Mouse (Mus musculus) lung, embryonic 14.5 days (tissue): ENCODE data around the gene Nat14. TPM values are rescaled to one million over a fixed set of nuclear protein-coding genes. Genes with fewer than 3 reads are reported as not detected.

Experiments used
- ATAC-seq: fragments of 200-750 bp; cut with Nextera tagmentation; 2 replicates; pipeline ENCODE4 v1.8.0; 2017; ENCODE audit warnings: mild to moderate bottlenecking, moderate TSS enrichment, moderate library complexity; ENCODE audit not compliant: insufficient read depth
- DNase-seq: peaks from one replicate; pipeline ENCODE4 v3.0.0-alpha.2; 2015
- H3K27ac ChIP-seq: fragments of 300-500 bp; sonication (generic); 2 replicates; pipeline ENCODE4 v1.5.1; 2014; ENCODE audit warnings: low read depth, mild to moderate bottlenecking, moderate library complexity
- H3K27me3 ChIP-seq: fragments of 300-500 bp; sonication (generic); 2 replicates; pipeline ENCODE4 v1.6.1; 2014; ENCODE audit warnings: low read length, control low read depth; ENCODE audit not compliant: insufficient read depth
- H3K36me3 ChIP-seq: fragments of 300-500 bp; sonication (generic); 2 replicates; pipeline ENCODE4 v1.6.1; 2014; ENCODE audit warnings: control low read depth; ENCODE audit not compliant: insufficient read depth
- H3K4me1 ChIP-seq: fragments of 300-500 bp; sonication (generic); 2 replicates; pipeline ENCODE4 v1.6.1; 2014; ENCODE audit warnings: antibody characterized with exemption, control low read depth; ENCODE audit not compliant: insufficient read depth
- H3K4me2 ChIP-seq: fragments of 300-500 bp; sonication (generic); 2 replicates; pipeline ENCODE4 v1.6.1; 2014; ENCODE audit warnings: mild to moderate bottlenecking
- H3K4me3 ChIP-seq: fragments of 300-500 bp; sonication (generic); 2 replicates; pipeline ENCODE4 v1.5.1; 2014; ENCODE audit warnings: low read depth, low read length
- H3K9ac ChIP-seq: fragments of 300-500 bp; sonication (generic); 2 replicates; pipeline ENCODE4 v1.6.1; 2014
- H3K9me3 ChIP-seq: fragments of 300-500 bp; sonication (generic); 2 replicates; pipeline ENCODE4 v1.6.1; 2016; ENCODE audit warnings: low read depth, low read length, control low read depth
- CTCF ChIP-seq: IDR thresholded peaks from 2 replicates; pipeline ENCODE4 v1.5.1; 2016; ENCODE audit warnings: antibody characterized with exemption, low read depth
- WGBS: fragments of 180-500 bp; shearing (Covaris S2); extraction: QIAGEN DNeasy Blood & Tissue Kit; methylation state at CpG from one replicate; pipeline ENCODE4 v1.1.7; 2014; 5-methylcytosine and 5-hydroxymethylcytosine counted together
- polyA plus RNA-seq: library from polyadenylated mRNA; unstranded; fragments of >200 nt; fragmentation: Nextera tagmentation; extraction: Ambion mirVana; gene quantifications from 2 replicates; pipeline ENCODE4 v1.2.1, GENCODE M21; 2014

The Nat14 gene
- polyA plus RNA-seq, 1 experiment from 2014 or later: 2.3 TPM

DNA sequence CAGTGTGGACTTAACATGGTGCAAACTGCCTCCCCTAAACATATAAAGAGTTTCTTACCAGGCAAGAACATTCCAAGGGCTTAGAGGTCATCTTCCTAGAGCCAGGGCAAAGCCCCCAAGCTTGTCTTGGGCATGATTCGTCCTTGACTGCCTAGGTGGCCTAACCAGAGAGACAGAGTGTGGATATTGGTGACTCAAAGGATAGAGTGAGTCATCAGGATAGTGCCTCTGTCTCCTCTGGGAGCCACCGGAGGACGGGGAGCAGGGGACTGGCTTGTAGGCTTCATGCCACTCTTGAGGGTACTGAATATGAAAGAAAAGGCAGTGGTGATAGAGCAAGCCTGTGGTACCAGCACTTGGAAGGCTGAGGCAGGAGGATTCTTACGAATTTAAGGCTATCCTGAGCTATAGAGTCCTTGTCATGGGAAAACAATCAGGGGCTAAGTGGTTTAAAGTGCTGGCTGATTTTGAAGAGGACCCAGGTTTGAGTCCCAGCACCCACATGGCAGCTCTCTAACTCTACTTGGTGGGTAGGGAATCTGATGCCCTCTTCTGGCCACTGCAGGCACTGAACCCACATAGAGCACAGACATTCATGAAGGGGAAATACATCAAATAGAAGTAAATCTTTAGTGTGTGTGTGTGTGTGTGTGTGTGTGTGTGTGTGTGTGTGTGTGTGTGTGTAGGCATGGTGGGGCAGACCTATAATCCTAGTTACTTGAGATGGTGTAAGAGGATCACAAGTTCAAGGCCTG lies 12.5 kb downstream of the Nat14 start:
- Histone ChIP-seq H3K4me1 (no peaks in the 10 kb centered on the region), H3K4me3 (no peak overlapping the region), H3K36me3 (no peaks in the 10 kb centered on the region), H3K27ac (no peak overlapping the region), H3K9ac (no peak overlapping the region), H3K27me3 (no peaks in the 10 kb centered on the region), H3K4me2 (no peak overlapping the region), H3K9me3 (no peaks in the 10 kb centered on the region)
- TF ChIP-seq CTCF: peak; percentile 33; the same call in 1 of the 2 replicates
- no peak for ATAC-seq
- WGBS: 76% methylated on average over 4 of the region's 4 CpGs
- DNase-seq: no peak

- 70% methylated on average over 10 of the region's 10 CpGs for WGBS
- no peaks in the 10 kb centered on the region for H3K36me3 ChIP-seq
Observed at GRCm38 (mm10) chr7:4936832-4937231, 15.0 kb downstream of the Nat14 start.

GRCm38 (mm10) chr7:4937392-4937791 lies 15.6 kb downstream of the Nat14 start:
- H3K27me3 ChIP-seq: no peaks in the 10 kb centered on the region
- no peak overlapping the region for H3K9ac ChIP-seq
- WGBS: 65% methylated on average over 9 of the region's 11 CpGs
- H3K4me1 ChIP-seq: no peaks in the 10 kb centered on the region
- no peak for DNase-seq
- no peak for ATAC-seq
- H3K9me3 ChIP-seq: no peaks in the 10 kb centered on the region
- no peaks in the 10 kb centered on the region for H3K36me3 ChIP-seq
- no peak overlapping the region for H3K4me3 ChIP-seq
- no peak for TF ChIP-seq CTCF
- no peak overlapping the region for H3K4me2 ChIP-seq
- no peak overlapping the region for H3K27ac ChIP-seq

More at GRCm38 (mm10) chr7:4936832-4937231, 15.0 kb downstream of the Nat14 start:
- no peaks in the 10 kb centered on the region for H3K9me3 ChIP-seq
- H3K27me3 ChIP-seq: no peaks in the 10 kb centered on the region
- H3K4me3 ChIP-seq: no peak overlapping the region
- no peak for TF ChIP-seq CTCF
- no peak overlapping the region for H3K27ac ChIP-seq
- H3K4me2 ChIP-seq: no peak overlapping the region
- H3K4me1 ChIP-seq: no peaks in the 10 kb centered on the region
- no peak overlapping the region for H3K9ac ChIP-seq
- no peak for DNase-seq
- ATAC-seq: no peak

DNA sequence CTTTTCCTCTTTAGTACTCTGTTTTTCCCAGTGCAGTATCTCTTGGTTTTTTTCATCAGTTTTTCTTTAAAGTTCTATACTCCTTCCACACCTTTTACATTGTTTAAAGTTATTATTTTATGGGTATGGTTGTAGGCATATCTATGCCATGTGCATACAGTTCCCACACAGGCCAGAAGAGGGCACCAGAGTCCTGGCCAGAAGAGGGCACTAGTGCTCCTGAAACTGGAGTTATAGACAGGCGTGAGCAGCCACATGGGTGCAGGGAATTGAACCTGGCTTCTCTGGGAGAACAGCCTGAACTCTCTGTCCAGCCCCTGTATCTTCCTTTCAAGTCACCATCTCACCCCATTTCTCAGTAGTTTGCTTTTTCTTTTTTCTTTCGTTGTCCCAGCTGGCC lies 16.6 kb downstream of the Nat14 start:
- no peak overlapping the region for H3K9ac ChIP-seq
- TF ChIP-seq CTCF: peak; percentile 90
- H3K27ac ChIP-seq: no peak overlapping the region
- H3K4me1 ChIP-seq: no peaks in the 10 kb centered on the region
- H3K9me3 ChIP-seq: no peaks in the 10 kb centered on the region
- WGBS: 27% methylated on average over 2 of the region's 2 CpGs
- no peak for ATAC-seq
- H3K4me3 ChIP-seq: no peak overlapping the region
- no peaks in the 10 kb centered on the region for H3K36me3 ChIP-seq
- peak; percentile 85 for DNase-seq
- H3K27me3 ChIP-seq: no peaks in the 10 kb centered on the region
- no peak overlapping the region for H3K4me2 ChIP-seq

DNA sequence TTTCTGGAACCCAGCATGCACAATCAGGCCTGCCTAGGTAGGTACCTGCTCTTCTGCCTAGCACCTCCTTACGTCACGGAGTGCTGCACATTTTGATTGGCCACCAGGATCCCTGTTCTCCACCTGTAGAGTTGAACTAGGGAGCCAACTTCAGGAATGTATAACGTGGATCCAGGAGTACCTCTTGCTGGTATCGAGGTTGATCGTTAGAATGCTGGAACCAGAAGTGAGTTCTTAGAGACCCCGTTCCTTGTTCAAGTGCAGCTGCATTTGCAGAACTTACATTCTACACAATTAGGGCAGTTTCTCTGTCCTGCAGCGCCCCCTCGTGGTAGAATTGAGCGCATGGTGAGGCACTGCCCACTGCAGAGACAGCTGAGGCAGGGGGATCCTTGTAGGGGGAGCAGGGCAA lies 18.2 kb downstream of the Nat14 start:
- H3K27ac ChIP-seq: no peak overlapping the region
- WGBS: 14% methylated on average over 9 of the region's 9 CpGs
- peak; percentile 41; the same call in 1 of the 2 replicates for ATAC-seq

DNA sequence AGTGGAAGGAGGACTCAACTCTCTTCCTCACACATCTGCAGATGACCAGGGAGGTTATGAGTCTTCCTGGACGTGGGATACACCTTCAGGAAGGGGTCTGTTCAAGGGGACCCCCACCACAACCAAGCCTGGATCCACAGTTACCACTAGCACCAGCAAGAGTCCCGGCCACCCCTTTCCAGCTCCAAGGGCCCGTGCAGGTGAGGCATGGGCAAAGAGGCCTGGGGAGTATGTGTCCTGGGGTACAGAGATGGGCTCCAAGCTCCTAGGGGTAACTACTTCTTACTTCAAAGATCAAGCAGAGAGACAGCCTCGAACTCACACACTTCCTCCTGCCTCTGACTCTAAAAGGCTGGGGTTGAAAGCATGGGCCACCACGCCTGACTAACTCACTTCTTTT lies 20.8 kb downstream of the Nat14 start:
- H3K9ac ChIP-seq: no peak overlapping the region
- H3K36me3 ChIP-seq: no peaks in the 10 kb centered on the region
- 41% methylated on average over 5 of the region's 5 CpGs for WGBS
- no peak overlapping the region for H3K27ac ChIP-seq
- H3K9me3 ChIP-seq: no peaks in the 10 kb centered on the region
- no peak overlapping the region for H3K4me2 ChIP-seq
- no peak for DNase-seq
- TF ChIP-seq CTCF: no peak
- H3K4me1 ChIP-seq: no peaks in the 10 kb centered on the region
- H3K27me3 ChIP-seq: no peaks in the 10 kb centered on the region
- H3K4me3 ChIP-seq: no peak overlapping the region
- no peak for ATAC-seq

More for the DNA sequence above, 18.2 kb downstream of the Nat14 start:
- H3K4me1 ChIP-seq: no peaks in the 10 kb centered on the region
- H3K36me3 ChIP-seq: no peaks in the 10 kb centered on the region
- H3K4me2 ChIP-seq: no peak overlapping the region
- no peaks in the 10 kb centered on the region for H3K27me3 ChIP-seq
- H3K4me3 ChIP-seq: no peak overlapping the region
- H3K9me3 ChIP-seq: no peaks in the 10 kb centered on the region
- DNase-seq: peak; percentile 90
- TF ChIP-seq CTCF: peak; percentile 88
- no peak overlapping the region for H3K9ac ChIP-seq

DNA sequence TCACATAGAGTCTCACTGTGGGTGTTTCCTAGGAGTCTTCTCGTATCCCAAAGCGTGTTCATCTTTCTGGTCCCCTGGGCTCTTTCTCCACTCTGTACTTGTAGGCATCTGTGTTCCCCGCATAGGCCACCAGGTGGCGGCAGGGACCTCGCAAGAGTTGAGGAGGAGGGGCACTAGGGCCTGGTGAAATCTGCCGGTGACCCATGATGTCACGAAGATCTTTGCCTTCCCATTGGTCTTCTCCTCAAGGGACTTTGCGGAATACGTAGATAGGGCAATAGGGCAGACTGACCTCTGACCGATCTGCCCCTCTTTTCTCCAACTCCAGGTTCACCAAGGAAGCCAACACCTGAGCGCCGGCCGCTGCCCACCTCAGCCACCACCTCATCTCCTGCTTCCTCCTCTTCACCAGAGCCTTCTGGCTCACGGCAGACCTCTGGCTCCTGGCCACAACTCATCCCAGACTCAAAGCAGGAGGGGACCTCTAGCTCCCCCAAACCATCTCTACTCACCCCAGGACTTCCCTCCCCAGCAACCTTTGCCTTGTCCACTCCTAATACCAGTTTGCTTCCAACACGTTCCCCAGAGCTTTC lies 21.5 kb downstream of the Nat14 start:
- Histone ChIP-seq H3K9ac (no peak overlapping the region), H3K27ac (no peak overlapping the region), H3K4me1 (no peaks in the 10 kb centered on the region), H3K4me2 (peak overlapping the region; percentile 55), H3K4me3 (peak overlapping the region; percentile 26; the same call in 1 of the 2 replicates), H3K27me3 (no peaks in the 10 kb centered on the region), H3K9me3 (no peaks in the 10 kb centered on the region), H3K36me3 (no peaks in the 10 kb centered on the region)
- peak; percentile 96 for TF ChIP-seq CTCF
- WGBS: 18% methylated on average over 15 of the region's 15 CpGs
- peak; percentile 80 for ATAC-seq
- DNase-seq: peak; percentile 97
